Mouse (Mus musculus) neural tube, embryonic 12.5 days (tissue): Measurements from ENCODE around the gene Socs1. TPM values are rescaled to one million over a fixed set of nuclear protein-coding genes. Genes with fewer than 3 reads are reported as not detected.

Source experiments
- ATAC-seq: fragments of 200-750 bp; cut with Nextera tagmentation; 2 replicates; pipeline ENCODE4 v1.8.0; 2017; ENCODE audit warnings: low read depth, mild to moderate bottlenecking, moderate TSS enrichment, moderate library complexity; ENCODE audit not compliant: low FRiP score
- H3K27ac ChIP-seq: fragments of 300-500 bp; sonication (generic); 2 replicates; pipeline ENCODE4 v1.5.1; 2016
- H3K27me3 ChIP-seq: fragments of 300-500 bp; sonication (generic); replicated peaks from 2 replicates; pipeline ENCODE4 v1.6.1; 2016; ENCODE audit warnings: mild to moderate bottlenecking
- H3K36me3 ChIP-seq: fragments of 300-500 bp; sonication (generic); 2 replicates; pipeline ENCODE4 v1.6.1; 2016; ENCODE audit warnings: mild to moderate bottlenecking
- H3K4me1 ChIP-seq: fragments of 300-500 bp; sonication (generic); 2 replicates; pipeline ENCODE4 v1.6.1; 2016
- H3K4me2 ChIP-seq: fragments of 300-500 bp; sonication (generic); replicated peaks from 2 replicates; pipeline ENCODE4 v1.6.1; 2016; ENCODE audit warnings: mild to moderate bottlenecking
- H3K4me3 ChIP-seq: fragments of 300-500 bp; sonication (generic); 2 replicates; pipeline ENCODE4 v1.5.1; 2016
- H3K9ac ChIP-seq: fragments of 300-500 bp; sonication (generic); 2 replicates; pipeline ENCODE4 v1.6.1; 2016; ENCODE audit warnings: mild to moderate bottlenecking
- H3K9me3 ChIP-seq: fragments of 300-500 bp; sonication (generic); 2 replicates; pipeline ENCODE4 v1.6.1; 2016; ENCODE audit warnings: mild to moderate bottlenecking
- WGBS: fragments of 180-500 bp; shearing (Covaris S2); methylation state at CpG from one replicate; pipeline ENCODE4 v1.1.7; 2016; 5-methylcytosine and 5-hydroxymethylcytosine counted together
- polyA plus RNA-seq: library from polyadenylated mRNA; unstranded; fragments of >200 nt; fragmentation: Nextera tagmentation; extraction: Ambion mirVana; gene quantifications from 2 replicates; pipeline ENCODE4 v1.2.1, GENCODE M21; 2016

Gene Socs1
- polyA plus RNA-seq, 1 experiment from 2014 or later: 3.6 TPM

DNA sequence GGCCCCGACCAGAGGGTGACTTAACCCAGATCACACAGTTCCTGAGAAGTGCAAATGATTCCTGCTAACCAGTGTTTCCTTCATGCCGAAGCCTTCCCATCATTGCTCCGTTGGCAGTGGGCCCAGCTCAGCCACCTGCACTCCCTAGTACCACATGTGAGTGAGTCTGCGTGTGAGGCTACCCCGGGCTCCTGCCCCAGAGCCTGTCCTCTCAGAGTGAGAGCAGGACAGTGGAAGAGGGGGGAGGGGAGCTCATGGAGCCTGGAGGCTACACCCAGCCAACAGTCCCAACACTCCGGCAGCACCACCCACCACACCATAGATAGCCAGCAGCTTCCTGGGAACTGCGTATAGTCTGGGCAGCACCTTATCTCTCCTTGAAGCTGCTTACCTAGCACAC, 35.5 kb downstream of the Socs1 start:
- 80% methylated on average over 7 of the region's 7 CpGs for WGBS
- ATAC-seq: no peak
- H3K4me3 ChIP-seq: no peak overlapping the region
- H3K27ac ChIP-seq: no peak overlapping the region
- no peaks in the 10 kb centered on the region for H3K9me3 ChIP-seq
- no peaks in the 10 kb centered on the region for H3K4me1 ChIP-seq
- no peaks in the 10 kb centered on the region for H3K36me3 ChIP-seq
- no peak overlapping the region for H3K4me2 ChIP-seq
- no peaks in the 10 kb centered on the region for H3K27me3 ChIP-seq
- no peak overlapping the region for H3K9ac ChIP-seq

DNA sequence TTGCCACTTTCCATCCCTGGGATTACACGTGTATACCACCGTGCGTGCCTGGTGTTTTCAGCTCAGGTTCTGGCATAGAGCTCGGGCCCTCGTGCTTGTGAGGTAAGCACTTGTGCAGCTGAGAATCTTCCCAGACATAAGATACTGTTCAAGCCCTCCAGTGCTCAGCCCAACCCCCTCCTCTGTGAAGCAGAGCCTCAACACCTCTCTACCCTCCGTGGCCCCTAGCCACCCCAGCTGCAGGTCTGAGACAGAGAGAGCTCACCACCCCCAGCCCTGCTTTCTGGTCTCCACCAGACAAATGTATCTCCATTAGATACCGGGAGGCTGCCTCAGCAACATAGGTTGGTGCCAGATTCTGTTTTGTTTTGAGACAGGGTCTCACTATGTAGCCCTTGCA, 36.1 kb downstream of the Socs1 start:
- Histone ChIP-seq H3K4me2 (no peak overlapping the region), H3K4me1 (0 out of 2 replicates have a peak, but pooled peaks cover under 1% of the 10 kb centered on the region), H3K4me3 (no peak overlapping the region), H3K27ac (no peak overlapping the region), H3K9ac (no peak overlapping the region), H3K27me3 (no peaks in the 10 kb centered on the region), H3K36me3 (no peaks in the 10 kb centered on the region), H3K9me3 (no peaks in the 10 kb centered on the region)
- ATAC-seq: no peak
- WGBS: 76% methylated on average over 7 of the region's 7 CpGs

DNA sequence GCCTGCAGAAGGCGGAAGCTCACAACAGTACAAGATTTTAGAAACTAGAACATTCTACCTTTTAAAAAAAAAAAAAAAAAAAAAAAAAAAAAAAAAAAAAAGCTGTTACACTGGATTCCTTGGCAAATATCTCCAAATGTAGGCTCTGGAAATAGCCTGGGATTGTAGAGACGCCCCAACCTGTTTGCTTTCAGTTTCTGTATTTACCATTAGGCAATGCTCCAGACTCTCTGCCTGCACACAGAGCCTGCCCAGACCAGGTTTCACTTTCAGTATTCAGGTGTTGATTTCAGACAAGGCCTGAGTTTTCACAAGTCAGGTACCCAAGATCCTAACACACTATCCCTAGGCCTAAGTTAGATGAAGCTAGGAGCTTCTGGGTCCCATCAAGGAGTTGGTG, 44.3 kb downstream of the Socs1 start:
- no peak overlapping the region for H3K9ac ChIP-seq
- H3K27me3 ChIP-seq: no peaks in the 10 kb centered on the region
- H3K4me3 ChIP-seq: no peak overlapping the region
- H3K4me2 ChIP-seq: no peak overlapping the region
- no peak for ATAC-seq
- H3K4me1 ChIP-seq: 0 out of 2 replicates have a peak, but pooled peaks cover 3% of the 10 kb centered on the region
- no peak overlapping the region for H3K27ac ChIP-seq
- WGBS: 98% methylated on average over 2 of the region's 2 CpGs
- no peaks in the 10 kb centered on the region for H3K36me3 ChIP-seq
- no peaks in the 10 kb centered on the region for H3K9me3 ChIP-seq

GRCm38 (mm10) chr16:10739854-10740398, 45.4 kb downstream of the Socs1 start:
- Histone ChIP-seq H3K4me1 (0 out of 2 replicates have a peak, but pooled peaks cover 3% of the 10 kb centered on the region), H3K36me3 (no peaks in the 10 kb centered on the region), H3K4me3 (no peak overlapping the region), H3K27me3 (no peaks in the 10 kb centered on the region), H3K9me3 (no peaks in the 10 kb centered on the region), H3K4me2 (no peak overlapping the region), H3K9ac (no peak overlapping the region), H3K27ac (no peak overlapping the region)
- ATAC-seq: no peak
- WGBS: 76% methylated on average over 9 of the region's 9 CpGs

DNA sequence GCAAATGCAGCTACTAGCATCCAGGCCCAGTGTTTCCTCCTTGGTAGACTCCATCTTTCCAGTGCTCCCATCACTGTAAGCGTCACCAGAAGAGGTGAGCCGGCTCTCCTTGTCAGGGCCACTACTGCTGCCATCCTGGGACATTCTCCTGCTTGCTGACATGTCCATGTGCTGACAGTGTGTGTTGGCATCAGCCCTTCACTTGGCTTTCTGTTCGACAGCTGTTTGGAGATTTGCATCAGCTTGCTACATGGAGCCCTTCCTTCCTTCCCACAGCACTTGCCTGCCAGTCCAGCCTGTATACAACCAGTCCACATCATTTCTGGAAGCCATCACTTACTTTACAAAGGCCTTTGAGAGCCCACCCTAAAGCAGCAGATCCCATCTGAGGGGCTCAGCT, 46.5 kb downstream of the Socs1 start:
- H3K4me2 ChIP-seq: no peak overlapping the region
- H3K9ac ChIP-seq: no peak overlapping the region
- H3K36me3 ChIP-seq: no peaks in the 10 kb centered on the region
- H3K4me3 ChIP-seq: no peak overlapping the region
- no peak for ATAC-seq
- no peaks in the 10 kb centered on the region for H3K9me3 ChIP-seq
- H3K27ac ChIP-seq: no peak overlapping the region
- 94% methylated on average over 3 of the region's 3 CpGs for WGBS
- no peaks in the 10 kb centered on the region for H3K27me3 ChIP-seq
- H3K4me1 ChIP-seq: no peaks in the 10 kb centered on the region

GRCm38 (mm10) chr16:10737571-10737970, 47.8 kb downstream of the Socs1 start:
- Histone ChIP-seq H3K27ac (no peak overlapping the region), H3K27me3 (no peaks in the 10 kb centered on the region), H3K4me3 (no peak overlapping the region), H3K36me3 (no peaks in the 10 kb centered on the region), H3K9ac (no peak overlapping the region), H3K9me3 (no peaks in the 10 kb centered on the region), H3K4me1 (no peaks in the 10 kb centered on the region), H3K4me2 (no peak overlapping the region)
- 56% methylated on average over 2 of the region's 2 CpGs for WGBS
- ATAC-seq: no peak

DNA sequence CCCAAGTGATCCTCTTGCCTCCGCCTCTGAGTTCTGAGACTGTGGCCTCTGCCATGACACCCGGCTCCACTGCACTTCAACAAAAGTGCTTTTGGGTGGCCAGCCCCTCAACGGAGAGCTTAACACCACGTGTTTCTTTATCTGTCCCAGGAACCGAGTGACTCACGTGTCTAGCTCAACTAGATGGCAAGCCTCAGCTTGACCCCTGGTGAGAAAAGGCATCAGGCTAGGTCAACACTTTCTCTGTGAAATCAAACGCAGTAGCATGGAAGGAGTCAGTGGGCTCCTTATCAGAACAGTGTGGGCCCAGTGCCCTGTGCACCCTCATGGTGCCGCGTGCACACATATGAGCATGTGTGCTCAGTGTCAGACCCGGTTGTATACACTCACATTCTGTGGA, 49.0 kb downstream of the Socs1 start:
- H3K9me3 ChIP-seq: no peaks in the 10 kb centered on the region
- no peak overlapping the region for H3K27ac ChIP-seq
- no peak overlapping the region for H3K4me3 ChIP-seq
- H3K4me1 ChIP-seq: no peaks in the 10 kb centered on the region
- WGBS: 81% methylated on average over 10 of the region's 10 CpGs
- H3K9ac ChIP-seq: no peak overlapping the region
- H3K36me3 ChIP-seq: no peaks in the 10 kb centered on the region
- no peak for ATAC-seq
- H3K4me2 ChIP-seq: no peak overlapping the region
- no peaks in the 10 kb centered on the region for H3K27me3 ChIP-seq

DNA sequence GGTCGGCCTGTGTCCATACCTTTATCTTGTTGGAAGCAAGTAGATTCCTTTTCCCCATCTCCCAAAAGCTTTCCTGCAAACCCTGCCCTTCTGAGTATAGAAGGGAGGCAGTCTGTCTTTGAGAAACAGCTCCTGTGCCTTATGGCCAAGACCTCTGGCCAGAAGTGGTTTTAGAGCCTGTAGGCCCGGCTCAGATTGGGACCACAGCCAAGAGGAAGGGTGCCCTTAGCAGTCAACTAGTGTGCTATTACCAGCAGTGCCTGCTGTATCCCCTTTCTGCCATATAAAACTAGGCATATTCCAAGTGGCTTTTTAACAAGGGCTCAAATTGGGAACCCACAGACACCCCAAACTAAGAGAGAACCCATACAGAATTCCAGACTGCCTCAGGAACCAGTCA, 49.6 kb downstream of the Socs1 start:
- Histone ChIP-seq H3K36me3 (no peaks in the 10 kb centered on the region), H3K4me3 (no peak overlapping the region), H3K27ac (no peak overlapping the region), H3K27me3 (no peaks in the 10 kb centered on the region), H3K9ac (no peak overlapping the region), H3K9me3 (no peaks in the 10 kb centered on the region), H3K4me2 (no peak overlapping the region), H3K4me1 (no peaks in the 10 kb centered on the region)
- WGBS: 83% methylated on average over 2 of the region's 2 CpGs
- ATAC-seq: no peak

DNA sequence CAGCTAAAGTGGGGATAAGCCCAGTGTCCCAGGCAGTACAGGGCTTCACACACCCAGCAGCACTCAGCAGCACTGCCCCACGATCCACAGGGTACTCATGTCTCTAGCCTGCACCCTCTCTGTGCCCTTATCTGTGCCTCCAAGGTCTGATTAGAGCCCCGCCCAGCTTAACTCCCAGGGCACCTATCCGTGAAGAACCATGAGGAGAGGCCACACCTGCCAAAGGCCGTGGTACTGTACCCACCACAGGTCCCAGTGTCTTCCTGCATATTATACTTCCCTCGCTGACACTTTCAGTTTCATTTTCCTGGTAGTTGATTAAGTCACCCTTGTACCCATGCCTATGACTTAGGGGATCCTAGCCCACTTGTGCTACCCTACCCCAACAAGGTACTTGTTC, 52.9 kb downstream of the Socs1 start:
- Histone ChIP-seq H3K36me3 (no peaks in the 10 kb centered on the region), H3K9me3 (no peaks in the 10 kb centered on the region), H3K4me1 (peaks cover 10% of the 10 kb centered on the region), H3K4me2 (no peak overlapping the region), H3K27ac (no peak overlapping the region), H3K9ac (no peak overlapping the region), H3K27me3 (no peaks in the 10 kb centered on the region), H3K4me3 (no peak overlapping the region)
- no peak for ATAC-seq
- WGBS: 84% methylated on average over 5 of the region's 5 CpGs

Other genes with a start within 250 kb of the Socs1 start
- 26.7 and 27.9 TPM in 2 replicates for gene Dexi, start 242.5 kb downstream of the Socs1 start, polyA plus RNA-seq
- gene Clec16a, start 240.2 kb downstream of the Socs1 start, polyA plus RNA-seq: 57.2 TPM in 2 replicates
- not detected in 2 replicates for gene Tnp2, start 3.1 kb upstream of the Socs1 start, polyA plus RNA-seq
- gene Prm3, start 5.4 kb upstream of the Socs1 start, polyA plus RNA-seq: not detected in 2 replicates
- gene Prm2, start 10.6 kb upstream of the Socs1 start, polyA plus RNA-seq: not detected in 2 replicates
- not detected in 2 replicates for gene Prm1, start 20.3 kb upstream of the Socs1 start, polyA plus RNA-seq
- not detected in 2 replicates for gene Gm11172, start 27.4 kb upstream of the Socs1 start, polyA plus RNA-seq
- gene Rmi2, start 49.5 kb upstream of the Socs1 start, polyA plus RNA-seq: 1.9 and 2.8 TPM in 2 replicates